Mouse (Mus musculus): ENCODE measurements around the gene Sult1b1.

DNA sequence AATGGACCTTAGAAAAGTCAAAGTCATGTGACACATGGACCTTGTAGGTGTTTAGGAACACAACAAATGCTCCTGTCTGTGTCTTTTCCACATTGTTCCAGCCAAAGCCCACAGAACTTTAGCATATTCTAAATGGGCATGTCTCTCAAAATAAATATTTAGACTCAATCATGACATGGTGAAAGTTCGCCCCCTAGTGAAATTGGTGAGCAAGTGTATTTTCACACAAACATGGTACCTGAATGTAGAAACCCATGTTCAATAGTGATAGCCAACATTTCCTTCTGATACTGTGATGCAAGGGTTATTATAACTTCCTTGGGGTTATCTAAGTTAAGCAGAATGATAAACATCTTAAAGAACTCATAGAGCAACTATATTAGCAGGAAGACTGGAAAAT is 12.9 kb upstream of the Sult1b1 start:
- TF ChIP-seq CTCF (IDR thresholded peaks at IDR 0.05; ENCODE audit: borderline replicate concordance, extremely low read depth, insufficient read depth, insufficient read length) = no peak
- TF ChIP-seq POLR2A (IDR thresholded peaks at IDR 0.05; ENCODE audit: borderline replicate concordance, extremely low read depth, insufficient read depth, insufficient read length, poor library complexity, severe bottlenecking) = no peak
